Mouse (Mus musculus) adrenal gland, postnatal 25 days (tissue): ENCODE data around the gene Ptprh. TPM values are rescaled to one million over a fixed set of nuclear protein-coding genes. Genes with fewer than 3 reads are reported as not detected.

Source experiments
- DNase-seq: peaks from one replicate; pipeline ENCODE4 v3.0.0; 2021; ENCODE audit warnings: mixed read lengths
- total RNA-seq: library from RNA; stranded (reverse); gene quantifications from 2 replicates; pipeline ENCODE4 v1.2.3, GENCODE M21; 2021

Ptprh gene
- total RNA-seq, 1 experiment from 2014 or later = not detected

- DNase-seq = no peak
Observed at GRCm38 (mm10) chr7:4523205-4524130, 80.4 kb downstream of the Ptprh start.

GRCm38 (mm10) chr7:4522292-4522691 is 81.5 kb downstream of the Ptprh start:
- no peak for DNase-seq

GRCm38 (mm10) chr7:4521231-4522003 is 82.4 kb downstream of the Ptprh start:
- DNase-seq = no peak

- DNase-seq = no peak
Observed at GRCm38 (mm10) chr7:4518487-4518886, 85.4 kb downstream of the Ptprh start.

GRCm38 (mm10) chr7:4516332-4517050 is 87.3 kb downstream of the Ptprh start, which contains the start of gene Tnnt1:
TSS of gene Tnnt1 (minus strand) at chr7:4516382.
- no peak for DNase-seq

- no peak for DNase-seq
Observed at GRCm38 (mm10) chr7:4515853-4516252, 88.0 kb downstream of the Ptprh start.

- no peak for DNase-seq
Observed at GRCm38 (mm10) chr7:4513829-4514712, 89.8 kb downstream of the Ptprh start.

GRCm38 (mm10) chr7:4513236-4513635 is 90.6 kb downstream of the Ptprh start:
- DNase-seq = peak; percentile 41

GRCm38 (mm10) chr7:4511489-4512224 is 92.2 kb downstream of the Ptprh start:
- no peak for DNase-seq

- peak; percentile 68 for DNase-seq
Observed at GRCm38 (mm10) chr7:4509863-4510608, 93.8 kb downstream of the Ptprh start.

- DNase-seq = no peak
Observed at GRCm38 (mm10) chr7:4508739-4509116, 95.1 kb downstream of the Ptprh start.

GRCm38 (mm10) chr7:4508062-4508738 is 95.6 kb downstream of the Ptprh start:
- no peak for DNase-seq

GRCm38 (mm10) chr7:4507220-4507619 is 96.6 kb downstream of the Ptprh start:
- DNase-seq = no peak

GRCm38 (mm10) chr7:4504646-4505435 is 99.0 kb downstream of the Ptprh start:
- no peak for DNase-seq

GRCm38 (mm10) chr7:4503858-4504257 is 100.0 kb downstream of the Ptprh start:
- no peak for DNase-seq

- DNase-seq = no peak
Observed at GRCm38 (mm10) chr7:4503100-4503499, 100.7 kb downstream of the Ptprh start.

- DNase-seq = no peak
Observed at GRCm38 (mm10) chr7:4502421-4503090, 101.3 kb downstream of the Ptprh start.
